Mouse (Mus musculus) 3134 (cell line): Measurements from ENCODE around the gene Il7r.
"Not testable (repeated sequence)": the region's sequence is repeated elsewhere in the genome, so short reads cannot be mapped to it uniquely, and the experiment has no call there.

Experiments
- DNase-seq: peaks from one replicate; pipeline ENCODE4 v3.0.0-alpha.2; 2011; ENCODE audit warnings: low spot score; ENCODE audit not compliant: insufficient read length; ENCODE audit errors: extremely low read depth

Gene Il7r

GRCm38 (mm10) chr15:9530076-9530475 lies at the start of gene Il7r:
Gene Il7r, minus strand, starts transcription at chr15:9530176.
- no peak for DNase-seq

GRCm38 (mm10) chr15:9577303-9577702 lies 47.3 kb upstream of the Il7r start:
- DNase-seq: no peak

- DNase-seq: no peak
Measured at GRCm38 (mm10) chr15:9574796-9575195, 44.8 kb upstream of the Il7r start.

GRCm38 (mm10) chr15:9573361-9573760 lies 43.4 kb upstream of the Il7r start:
- DNase-seq: no peak

- no peak for DNase-seq
Measured at GRCm38 (mm10) chr15:9572664-9573063, 42.7 kb upstream of the Il7r start.

GRCm38 (mm10) chr15:9571896-9572295 lies 41.9 kb upstream of the Il7r start:
- no peak for DNase-seq

GRCm38 (mm10) chr15:9567316-9567715 lies 37.3 kb upstream of the Il7r start:
- DNase-seq: no peak

- DNase-seq: no peak
Measured at GRCm38 (mm10) chr15:9565396-9565795, 35.4 kb upstream of the Il7r start.

- DNase-seq: no peak
Measured at GRCm38 (mm10) chr15:9564156-9564555, 34.2 kb upstream of the Il7r start.

- DNase-seq: not testable (repeated sequence)
Measured at GRCm38 (mm10) chr15:9557264-9557663, 27.3 kb upstream of the Il7r start.

- DNase-seq: no peak
Measured at GRCm38 (mm10) chr15:9548951-9549350, 19.0 kb upstream of the Il7r start.

- DNase-seq: no peak
Measured at GRCm38 (mm10) chr15:9535200-9535599, 5.2 kb upstream of the Il7r start.

GRCm38 (mm10) chr15:9533356-9533902 lies 3.5 kb upstream of the Il7r start:
- DNase-seq: no peak

- DNase-seq: no peak
Measured at GRCm38 (mm10) chr15:9529646-9530045, 330 bp downstream of the Il7r start.

- no peak for DNase-seq
Measured at GRCm38 (mm10) chr15:9528186-9528935, 1.6 kb downstream of the Il7r start.

GRCm38 (mm10) chr15:9526412-9526811 lies 3.6 kb downstream of the Il7r start:
- no peak for DNase-seq

GRCm38 (mm10) chr15:9524907-9525306 lies 5.1 kb downstream of the Il7r start:
- no peak for DNase-seq

- DNase-seq: no peak
Measured at GRCm38 (mm10) chr15:9523956-9524355, 6.0 kb downstream of the Il7r start.

GRCm38 (mm10) chr15:9523059-9523458 lies 6.9 kb downstream of the Il7r start:
- DNase-seq: no peak

GRCm38 (mm10) chr15:9492077-9492476 lies 37.9 kb downstream of the Il7r start:
- no peak for DNase-seq

- DNase-seq: no peak
Measured at GRCm38 (mm10) chr15:9489417-9490118, 40.4 kb downstream of the Il7r start.

GRCm38 (mm10) chr15:9473188-9473587 lies 56.8 kb downstream of the Il7r start:
- no peak for DNase-seq
